Mouse (Mus musculus) kidney, embryonic 16.5 days (tissue): ENCODE data around the gene Rad18. TPM values are rescaled to one million over a fixed set of nuclear protein-coding genes. Genes with fewer than 3 reads are reported as not detected.

ENCODE experiments used
- ATAC-seq: fragments of 200-750 bp; cut with Nextera tagmentation; 2 replicates; pipeline ENCODE4 v1.8.0; 2017; ENCODE audit warnings: moderate TSS enrichment; ENCODE audit not compliant: low FRiP score, low TSS enrichment
- H3K27ac ChIP-seq: fragments of 300-500 bp; sonication (generic); 2 replicates; pipeline ENCODE4 v1.5.1; 2014; ENCODE audit warnings: low read length
- H3K27me3 ChIP-seq: fragments of 300-500 bp; sonication (generic); 2 replicates; pipeline ENCODE4 v1.6.1; 2014; ENCODE audit warnings: low read length, control low read depth, mixed read lengths; ENCODE audit not compliant: insufficient read depth
- H3K36me3 ChIP-seq: fragments of 300-500 bp; sonication (generic); 2 replicates; pipeline ENCODE4 v1.6.1; 2014; ENCODE audit warnings: low read length, control low read depth, mixed read lengths; ENCODE audit not compliant: insufficient read depth
- H3K4me1 ChIP-seq: fragments of 300-500 bp; sonication (generic); 2 replicates; pipeline ENCODE4 v1.6.1; 2014; ENCODE audit warnings: low read length, control low read depth, mixed read lengths; ENCODE audit not compliant: insufficient read depth
- H3K4me2 ChIP-seq: fragments of 300-500 bp; sonication (generic); replicated peaks from 2 replicates; pipeline ENCODE4 v1.6.1; 2014; ENCODE audit warnings: low read depth, low read length
- H3K4me3 ChIP-seq: fragments of 300-500 bp; sonication (generic); 2 replicates; pipeline ENCODE4 v1.5.1; 2014; ENCODE audit warnings: mild to moderate bottlenecking, low read length
- H3K9ac ChIP-seq: fragments of 300-500 bp; sonication (generic); replicated peaks from 2 replicates; pipeline ENCODE4 v1.6.1; 2014; ENCODE audit warnings: low read length
- H3K9me3 ChIP-seq: fragments of 300-500 bp; sonication (generic); 2 replicates; pipeline ENCODE4 v1.6.1; 2016; ENCODE audit warnings: low read length, control low read depth
- WGBS: fragments of 180-500 bp; shearing (Covaris S2); extraction: QIAGEN DNeasy Blood & Tissue Kit; methylation state at CpG from one replicate; pipeline ENCODE4 v1.1.7; 2014; 5-methylcytosine and 5-hydroxymethylcytosine counted together
- polyA plus RNA-seq: library from polyadenylated mRNA; unstranded; fragments of >200 nt; fragmentation: Nextera tagmentation; extraction: Ambion mirVana; gene quantifications from 2 replicates; pipeline ENCODE4 v1.2.1, GENCODE M21; 2015

The Rad18 gene
- polyA plus RNA-seq, 1 experiment from 2014 or later, result 40.8 TPM

- Histone ChIP-seq H3K27me3 (no peaks in the 10 kb centered on the region), H3K27ac (no peak overlapping the region), H3K4me2 (no peak overlapping the region), H3K4me3 (no peak overlapping the region), H3K4me1 (peaks cover 14% of the 10 kb centered on the region), H3K9me3 (no peaks in the 10 kb centered on the region), H3K9ac (no peak overlapping the region), H3K36me3 (no peaks in the 10 kb centered on the region)
- 100% methylated on average over 1 of the region's 1 CpGs for WGBS
- no peak for ATAC-seq
These were observed 5.0 kb downstream of the Rad18 start for GRCm38 (mm10) chr6:112691523-112691922.

- Histone ChIP-seq H3K4me3 (no peak overlapping the region), H3K4me1 (peaks cover 8% of the 10 kb centered on the region), H3K27ac (no peak overlapping the region), H3K9ac (no peak overlapping the region), H3K36me3 (no peaks in the 10 kb centered on the region), H3K9me3 (no peaks in the 10 kb centered on the region), H3K4me2 (no peak overlapping the region), H3K27me3 (no peaks in the 10 kb centered on the region)
- no peak for ATAC-seq
- WGBS, result 83% methylated on average over 3 of the region's 3 CpGs
These were observed 8.5 kb downstream of the Rad18 start for GRCm38 (mm10) chr6:112688033-112688432.

GRCm38 (mm10) chr6:112686485-112686884 lies 10.0 kb downstream of the Rad18 start:
- Histone ChIP-seq H3K27me3 (no peaks in the 10 kb centered on the region), H3K4me3 (no peak overlapping the region), H3K9me3 (no peaks in the 10 kb centered on the region), H3K36me3 (no peaks in the 10 kb centered on the region; the same call in 1 of the 2 replicates), H3K27ac (no peak overlapping the region), H3K4me1 (peaks cover 8% of the 10 kb centered on the region), H3K4me2 (no peak overlapping the region), H3K9ac (no peak overlapping the region)
- 21% methylated on average over 7 of the region's 7 CpGs for WGBS
- no peak for ATAC-seq

- ATAC-seq, result no peak
- H3K9ac ChIP-seq, result no peak overlapping the region
- peaks cover 13% of the 10 kb centered on the region for H3K36me3 ChIP-seq
- H3K27ac ChIP-seq, result no peak overlapping the region
- no peaks in the 10 kb centered on the region for H3K9me3 ChIP-seq
- no peak overlapping the region for H3K4me2 ChIP-seq
- WGBS, result 89% methylated on average over 2 of the region's 2 CpGs
- H3K4me3 ChIP-seq, result no peak overlapping the region
- no peaks in the 10 kb centered on the region for H3K27me3 ChIP-seq
- H3K4me1 ChIP-seq, result peaks cover 8% of the 10 kb centered on the region
These were observed 12.4 kb downstream of the Rad18 start for GRCm38 (mm10) chr6:112684065-112684464.

- ATAC-seq, result no peak
- 90% methylated on average over 5 of the region's 5 CpGs for WGBS
- Histone ChIP-seq H3K4me3 (no peak overlapping the region), H3K27me3 (no peaks in the 10 kb centered on the region), H3K36me3 (0 out of 2 replicates have a peak, but pooled peaks cover 6% of the 10 kb centered on the region), H3K9ac (no peak overlapping the region), H3K4me2 (no peak overlapping the region), H3K4me1 (no peaks in the 10 kb centered on the region), H3K27ac (no peak overlapping the region), H3K9me3 (no peaks in the 10 kb centered on the region)
These were observed 64.4 kb downstream of the Rad18 start for GRCm38 (mm10) chr6:112632071-112632470.

- ATAC-seq, result no peak
These were observed 66.2 kb downstream of the Rad18 start for GRCm38 (mm10) chr6:112630291-112630690.

GRCm38 (mm10) chr6:112628301-112628700 lies 68.2 kb downstream of the Rad18 start:
- 78% methylated on average over 8 of the region's 8 CpGs for WGBS
- ATAC-seq, result no peak

More at GRCm38 (mm10) chr6:112630291-112630690, 66.2 kb downstream of the Rad18 start:
- Histone ChIP-seq H3K27me3 (no peaks in the 10 kb centered on the region), H3K4me2 (no peak overlapping the region), H3K9ac (no peak overlapping the region), H3K9me3 (no peaks in the 10 kb centered on the region), H3K4me3 (no peak overlapping the region), H3K36me3 (0 out of 2 replicates have a peak, but pooled peaks cover 9% of the 10 kb centered on the region), H3K4me1 (no peaks in the 10 kb centered on the region), H3K27ac (no peak overlapping the region)
- WGBS, result 79% methylated on average over 4 of the region's 4 CpGs

GRCm38 (mm10) chr6:112622321-112622720 lies 74.2 kb downstream of the Rad18 start:
- ATAC-seq, result no peak

More at GRCm38 (mm10) chr6:112628301-112628700, 68.2 kb downstream of the Rad18 start:
- H3K27ac ChIP-seq, result no peak overlapping the region
- H3K27me3 ChIP-seq, result no peaks in the 10 kb centered on the region
- no peaks in the 10 kb centered on the region for H3K4me1 ChIP-seq
- H3K4me2 ChIP-seq, result no peak overlapping the region
- no peaks in the 10 kb centered on the region for H3K9me3 ChIP-seq
- no peak overlapping the region for H3K4me3 ChIP-seq
- peaks cover 12% of the 10 kb centered on the region; the same call in 1 of the 2 replicates for H3K36me3 ChIP-seq
- no peak overlapping the region for H3K9ac ChIP-seq

GRCm38 (mm10) chr6:112620027-112620426 lies 76.5 kb downstream of the Rad18 start:
- peaks cover 5% of the 10 kb centered on the region; the same call in 1 of the 2 replicates for H3K36me3 ChIP-seq
- ATAC-seq, result no peak
- H3K9me3 ChIP-seq, result no peaks in the 10 kb centered on the region
- WGBS, result 86% methylated on average over 5 of the region's 5 CpGs
- H3K9ac ChIP-seq, result no peak overlapping the region
- no peaks in the 10 kb centered on the region for H3K4me1 ChIP-seq
- H3K4me3 ChIP-seq, result no peak overlapping the region
- no peak overlapping the region for H3K4me2 ChIP-seq
- no peak overlapping the region for H3K27ac ChIP-seq
- H3K27me3 ChIP-seq, result no peaks in the 10 kb centered on the region

More at GRCm38 (mm10) chr6:112622321-112622720, 74.2 kb downstream of the Rad18 start:
- Histone ChIP-seq H3K27me3 (no peaks in the 10 kb centered on the region), H3K36me3 (peaks cover 9% of the 10 kb centered on the region; the same call in 1 of the 2 replicates), H3K4me1 (no peaks in the 10 kb centered on the region), H3K4me3 (no peak overlapping the region), H3K4me2 (no peak overlapping the region), H3K27ac (no peak overlapping the region), H3K9ac (no peak overlapping the region), H3K9me3 (no peaks in the 10 kb centered on the region)
- 87% methylated on average over 4 of the region's 4 CpGs for WGBS

- H3K9ac ChIP-seq, result no peak overlapping the region
- 86% methylated on average over 4 of the region's 4 CpGs for WGBS
- no peak for ATAC-seq
These were observed 78.7 kb downstream of the Rad18 start for GRCm38 (mm10) chr6:112617728-112618318.

More at GRCm38 (mm10) chr6:112617728-112618318, 78.7 kb downstream of the Rad18 start:
- 0 out of 2 replicates have a peak, but pooled peaks cover 2% of the 10 kb centered on the region for H3K36me3 ChIP-seq
- H3K27ac ChIP-seq, result no peak overlapping the region
- H3K4me1 ChIP-seq, result no peaks in the 10 kb centered on the region
- no peak overlapping the region for H3K4me3 ChIP-seq
- H3K9me3 ChIP-seq, result no peaks in the 10 kb centered on the region
- H3K4me2 ChIP-seq, result no peak overlapping the region
- H3K27me3 ChIP-seq, result no peaks in the 10 kb centered on the region
